Mouse (Mus musculus) mouse embryonic stem cell (cell line): ENCODE results near the gene Prss57.
"Not testable (repeated sequence)": the region's sequence is repeated elsewhere in the genome, so short reads cannot be mapped to it uniquely, and the experiment has no call there.

ENCODE experiments used
- in situ Hi-C, 2 experiments: fragments of 300-500 bp; cut with MboI; formaldehyde crosslinking; loops; 1 replicate in 1 of 2; 3 replicates in 1 of 2; pipeline ENCODE4 v1.14.3; 2019 to 2020; ENCODE audit warnings: low sequenced_read_pairs in 2 of 2, low pct_unique_long_range_greater_than_20kb in 1 of 2, mixed read lengths in 1 of 2; ENCODE audit not compliant: unreplicated experiment in 1 of 2

Gene Prss57

GRCm38 (mm10) chr10:79767372-79768244 lies 23.2 kb downstream of the Prss57 start:
- in situ Hi-C loops: no loop called here

GRCm38 (mm10) chr10:79766508-79767325 lies 24.0 kb downstream of the Prss57 start, which contains the start of gene Rnf126:
Gene Rnf126, minus strand, starts transcription at chr10:79766952.
- in situ Hi-C loops: no loop called here

DNA sequence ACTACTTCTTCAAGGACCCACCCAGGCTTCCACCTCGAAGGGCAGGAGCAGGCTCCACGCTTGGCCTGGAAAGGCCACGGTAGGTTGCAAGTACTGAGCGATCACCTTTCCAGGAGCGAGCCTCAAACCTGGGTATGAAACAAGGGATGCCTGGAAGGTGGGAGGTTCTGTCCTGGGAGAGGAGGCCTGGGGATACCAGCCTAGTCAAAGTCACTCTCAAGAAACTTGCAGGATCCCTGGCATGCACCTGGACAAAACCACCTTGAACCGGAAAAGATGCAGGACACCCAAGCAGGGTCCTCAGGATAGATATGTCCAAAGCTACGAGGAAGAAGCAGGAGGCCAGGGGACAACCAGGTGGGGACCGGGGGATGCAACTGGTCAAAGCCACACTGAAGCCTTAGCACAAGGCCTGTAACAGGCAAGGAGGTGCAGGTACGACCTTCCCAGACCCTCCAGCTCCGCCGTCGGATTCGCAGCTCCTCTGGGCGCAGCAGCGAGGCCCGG lies 24.7 kb downstream of the Prss57 start:
- in situ Hi-C loops: no loop called here

DNA sequence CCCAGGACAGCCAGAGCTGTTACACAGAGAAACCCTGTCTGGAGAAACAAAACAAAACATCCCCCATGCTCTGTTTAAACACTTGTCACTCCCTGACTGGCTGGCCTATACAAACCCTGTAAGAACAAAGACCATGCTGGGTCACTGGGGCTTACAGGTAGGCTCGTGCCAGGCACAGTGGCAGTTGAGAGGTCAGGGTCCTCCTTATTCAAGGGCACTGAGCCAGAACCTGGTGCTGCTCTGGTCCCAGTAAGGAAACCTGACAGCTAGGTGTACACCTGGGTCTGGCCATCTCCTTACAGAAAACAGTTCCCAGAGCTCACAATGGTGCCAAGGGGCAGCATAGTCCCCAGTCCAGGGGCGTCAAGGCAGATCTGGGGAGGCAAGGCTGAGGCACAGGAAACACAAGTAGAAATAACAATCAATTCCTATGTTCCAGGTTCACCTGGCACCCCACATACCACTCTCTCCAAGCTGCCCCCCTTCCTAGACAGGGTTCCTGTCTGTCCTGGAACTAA lies 25.5 kb downstream of the Prss57 start:
- in situ Hi-C loops: no loop called here

DNA sequence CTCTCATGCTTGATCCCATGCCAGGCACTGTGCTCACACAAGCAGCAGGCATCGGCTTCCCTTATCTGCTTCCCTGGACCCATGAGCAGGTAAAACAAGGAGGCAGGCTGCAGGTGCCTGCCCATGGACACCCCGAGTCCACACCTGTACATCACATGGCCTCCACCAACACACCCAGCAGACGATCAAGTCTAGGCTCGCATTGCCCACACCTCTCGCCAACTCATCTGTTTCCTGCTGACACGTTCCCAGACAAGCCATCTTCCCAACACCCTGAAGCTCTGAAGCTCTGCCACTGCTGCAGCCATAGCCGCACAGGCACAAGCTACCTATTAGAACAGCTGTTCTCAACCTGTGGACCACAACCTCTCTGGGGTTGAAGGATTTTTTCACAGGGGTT lies 26.5 kb downstream of the Prss57 start:
- in situ Hi-C loops: no loop called here

GRCm38 (mm10) chr10:79762875-79763274 lies 27.9 kb downstream of the Prss57 start:
- in situ Hi-C loops: no loop called here

GRCm38 (mm10) chr10:79760603-79761143 lies 30.1 kb downstream of the Prss57 start:
- in situ Hi-C loops: no loop called here

DNA sequence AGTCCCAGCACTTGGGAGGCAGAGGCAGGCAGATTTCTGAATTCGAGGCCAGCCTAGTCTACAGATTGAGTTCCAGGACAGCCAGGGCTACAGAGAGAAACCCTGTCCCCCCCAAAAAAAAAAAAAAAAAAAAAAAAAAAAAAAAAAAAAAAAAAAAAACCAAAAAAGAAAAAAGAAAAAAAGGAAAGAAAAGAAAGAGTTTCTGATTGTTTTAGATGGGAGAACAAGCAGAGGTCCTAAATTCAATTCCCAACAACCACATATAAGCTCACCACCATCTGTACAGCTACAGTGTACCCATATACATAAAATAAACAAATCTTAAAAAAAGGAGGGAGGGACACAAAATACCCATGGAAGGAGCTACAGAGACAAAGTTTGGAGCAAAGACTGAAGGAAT lies 31.1 kb downstream of the Prss57 start:
- in situ Hi-C loops: not testable (repeated sequence)

- in situ Hi-C loops: no loop called here
Measured at GRCm38 (mm10) chr10:79756660-79757059, 34.1 kb downstream of the Prss57 start.

DNA sequence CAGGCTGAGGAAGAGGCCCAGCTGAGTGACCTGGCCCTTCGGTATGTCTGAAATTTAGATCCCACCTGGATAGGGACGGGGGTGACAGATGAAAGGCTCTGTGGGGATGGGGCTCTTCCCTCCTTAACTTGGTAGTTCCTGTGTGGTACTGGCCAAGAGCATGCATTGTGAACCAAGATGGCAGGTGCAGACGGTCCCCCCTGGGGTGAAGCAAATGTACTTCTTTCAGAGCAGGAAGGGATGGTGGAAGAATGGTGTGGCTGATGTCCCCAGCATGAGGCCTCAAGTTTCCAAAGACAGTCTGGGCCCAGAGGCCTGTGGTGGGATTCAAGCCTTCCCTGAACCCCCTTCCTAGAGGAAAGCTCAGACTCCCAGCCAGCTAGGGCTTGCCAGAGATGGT lies 34.9 kb downstream of the Prss57 start:
- in situ Hi-C loops: no loop called here

DNA sequence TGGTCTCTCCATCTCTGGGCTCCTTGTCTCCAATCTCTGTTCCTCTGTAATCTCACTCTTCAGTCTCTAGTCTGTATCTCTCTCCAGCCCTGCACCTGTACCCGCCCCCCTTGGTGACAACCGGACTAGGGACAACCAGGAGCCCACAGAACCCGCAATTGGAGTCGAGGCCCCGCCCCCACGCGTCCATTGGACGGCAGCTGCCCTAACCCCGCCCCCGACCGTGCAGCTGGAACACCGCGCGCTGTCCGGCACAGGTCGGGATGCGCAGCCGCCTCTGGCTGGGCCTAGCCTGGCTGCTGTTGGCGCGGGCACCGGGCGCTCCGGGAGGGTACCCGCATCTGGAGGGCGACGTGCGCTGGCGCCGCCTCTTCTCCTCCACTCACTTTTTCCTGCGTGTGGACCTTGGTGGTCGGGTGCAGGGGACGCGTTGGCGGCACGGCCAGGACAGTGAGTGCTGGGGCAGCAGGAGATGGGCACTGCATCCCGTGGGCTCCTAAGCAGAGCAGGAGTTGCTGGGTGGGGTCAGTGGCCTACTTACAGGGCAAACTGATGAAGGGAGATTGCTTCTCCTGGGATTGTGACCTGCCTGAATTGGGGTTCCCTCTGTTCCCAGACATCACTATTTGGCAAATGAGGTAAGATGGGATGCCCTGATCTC lies 35.8 kb downstream of the Prss57 start, which contains the start of gene Fgf22:
Gene Fgf22, plus strand, starts transcription at position 221 of the 661 bp plus-strand sequence.
- in situ Hi-C loops: no loop called here

GRCm38 (mm10) chr10:79748496-79748895 lies 42.3 kb downstream of the Prss57 start:
- in situ Hi-C loops: no loop called here

DNA sequence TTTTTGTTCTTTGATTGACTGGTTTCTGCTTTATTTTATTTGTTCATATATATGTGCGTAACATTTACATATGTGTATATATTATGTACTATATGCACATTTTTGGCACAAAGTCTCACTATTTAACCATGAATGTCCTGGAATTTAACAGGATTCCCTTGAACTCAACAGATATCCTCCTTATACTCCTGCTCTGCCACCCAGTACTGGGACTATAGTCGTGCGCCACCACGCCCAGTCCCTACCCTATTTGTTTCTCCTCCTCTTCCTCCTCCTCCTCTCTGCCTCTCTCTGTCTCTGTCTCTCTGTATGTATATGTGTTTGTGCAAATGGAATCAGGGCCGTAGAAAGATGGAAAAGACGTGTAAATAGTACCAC lies 44.0 kb downstream of the Prss57 start:
- in situ Hi-C loops: no loop called here

DNA sequence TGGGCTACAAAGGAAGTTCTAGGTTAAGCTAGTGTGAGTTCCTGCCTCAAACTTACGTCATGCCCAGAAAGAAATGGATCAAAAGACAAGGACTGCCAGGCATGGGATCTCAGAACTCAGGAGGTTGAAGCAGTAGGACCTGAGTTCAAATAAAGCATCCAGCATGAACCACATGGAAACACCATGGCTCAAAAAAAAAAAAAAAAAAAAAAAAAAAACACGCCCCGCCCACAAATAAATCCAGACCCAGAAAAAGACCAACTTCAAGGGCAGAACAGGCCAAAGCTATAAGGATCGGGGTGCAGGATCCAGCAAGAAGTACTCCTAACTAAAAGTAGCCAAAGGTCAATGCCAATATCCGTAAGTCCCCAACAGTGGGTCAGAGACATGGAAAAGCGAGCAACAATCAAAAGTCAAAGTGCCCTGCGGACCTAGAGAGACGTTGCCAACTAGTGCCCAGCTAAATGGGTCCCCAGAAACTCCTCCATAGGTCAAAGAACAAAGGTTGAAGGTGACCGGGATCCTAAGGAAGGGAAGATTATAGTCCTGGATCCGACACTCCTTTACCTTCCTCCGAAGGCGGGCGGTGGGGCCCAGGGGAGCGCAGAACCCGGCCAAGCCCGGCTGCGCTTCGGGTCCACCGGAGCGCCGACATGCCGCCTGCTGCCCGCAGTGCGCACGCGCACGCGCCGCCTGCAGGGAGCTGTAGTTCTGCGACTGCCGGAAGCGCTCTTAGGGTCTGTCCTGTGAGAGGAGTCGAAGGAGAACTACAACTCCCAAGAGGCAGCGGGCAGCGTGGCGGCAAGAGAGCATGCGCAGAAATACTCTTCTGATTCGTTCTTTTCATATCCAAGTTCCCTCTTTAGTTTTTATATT lies 44.6 kb downstream of the Prss57 start, which contains the start of gene Polrmt:
Gene Polrmt, minus strand, starts transcription at position 684 of the 876 bp plus-strand sequence.
- in situ Hi-C loops: no loop called here

DNA sequence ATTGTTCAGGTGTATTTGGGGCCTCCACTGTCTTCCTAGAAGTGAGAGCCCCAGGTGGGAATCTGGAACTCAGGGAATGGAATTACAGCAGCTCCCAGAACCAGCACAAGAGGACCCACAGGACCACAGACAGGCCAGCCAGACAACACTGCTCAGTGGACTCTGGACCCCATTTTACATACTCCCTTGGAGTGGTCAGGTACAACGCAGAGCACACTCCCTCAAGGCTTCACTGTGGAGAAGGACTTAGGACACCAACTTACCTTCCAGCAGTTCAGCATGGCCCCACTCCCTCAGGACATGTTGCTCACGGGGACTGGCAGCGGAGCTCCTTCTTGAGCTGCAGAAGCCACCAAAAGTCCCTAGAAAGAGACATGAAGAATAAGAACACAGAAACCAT lies 45.4 kb downstream of the Prss57 start:
- in situ Hi-C loops: no loop called here

DNA sequence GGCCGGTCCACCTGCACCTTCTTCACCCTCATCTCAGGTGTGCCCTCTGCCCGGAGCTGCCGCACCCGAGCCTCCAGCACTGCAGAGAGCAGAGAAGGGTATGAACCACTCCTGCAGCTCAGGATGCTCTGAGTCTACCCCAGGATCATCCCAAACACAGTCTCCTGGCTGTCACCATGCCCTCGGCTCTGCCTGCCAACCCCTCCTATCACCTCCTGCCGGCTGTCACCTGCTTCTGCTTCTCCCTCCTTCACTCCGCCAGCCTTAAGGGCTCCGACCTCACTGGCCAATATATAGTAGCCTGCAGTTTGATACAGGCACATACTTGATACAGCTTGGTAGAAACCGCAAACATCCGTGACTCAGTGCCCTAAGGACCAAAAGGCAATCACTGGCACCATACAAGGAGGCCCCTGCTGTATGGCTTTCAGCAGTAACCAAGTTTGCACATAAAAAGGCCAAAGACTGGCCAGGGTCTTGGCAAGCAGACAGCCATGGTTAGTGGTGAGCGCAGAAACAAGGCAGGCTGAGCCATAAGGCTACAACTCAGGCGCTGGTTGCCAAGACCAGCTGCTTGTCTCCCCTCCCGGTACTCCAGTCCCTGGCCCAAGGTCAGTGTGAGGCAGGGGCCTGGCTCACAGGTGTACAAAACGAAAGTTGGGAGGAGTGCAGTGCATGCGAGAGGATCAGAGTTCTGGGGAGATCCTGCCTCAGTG lies 47.0 kb downstream of the Prss57 start:
- in situ Hi-C loops: no loop called here

DNA sequence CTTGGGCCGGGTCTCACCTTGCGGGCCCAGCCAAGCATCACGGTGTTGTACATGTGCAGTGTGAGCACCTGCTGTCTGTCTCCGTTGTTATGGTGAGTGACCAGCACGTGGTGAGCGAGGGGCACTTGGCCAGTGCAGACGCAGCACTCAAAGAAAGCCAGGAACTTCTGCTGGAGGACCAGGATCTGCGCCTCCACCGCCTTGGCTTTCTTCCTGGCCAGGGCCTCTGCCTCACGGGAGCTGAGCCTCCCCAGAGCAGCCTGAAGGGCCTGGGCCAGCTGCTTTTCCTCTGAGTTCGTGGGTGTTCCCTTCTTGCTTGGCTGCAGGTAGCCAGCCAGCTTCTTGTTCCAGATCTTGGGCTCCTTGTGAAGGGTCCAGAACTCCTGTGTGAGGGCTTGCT lies 47.6 kb downstream of the Prss57 start:
- in situ Hi-C loops: no loop called here
